Comparison of ENCODE assay signal across 11 mouse cellular contexts in genomic region chr12:28999963-29000451, GRCm38 (mm10).
A peak's percentile ranks its signal among the peaks of the same experiment; 100 is the strongest.
DNase-seq lines count a peak whose midpoint lies in the region; ATAC-seq lines count a peak whose summit lies in the region.
"Had no signal": no experiment of that assay in that cellular context is flagged by ENCODE, and none has a peak within 500 bp of the region (broad histone marks: within the 10 kb centered on the region; RNA-seq: fewer than 3 reads in every experiment).

No protein-coding gene starts in this region.

- H3K4me2 ChIP-seq in heart, embryonic 16.5 days (ENCODE audit: low read depth, low read length) = peak overlapping the region; percentile 10; the same call in 1 of the 2 replicates
- H3K4me2 ChIP-seq: liver, embryonic 12.5 days had no signal

- H3K9me3 ChIP-seq in heart, embryonic 16.5 days (replicated peaks; ENCODE audit: control insufficient read depth, low read length) = no peaks in the 10 kb centered on the region
- H3K9me3 ChIP-seq: liver, embryonic 12.5 days had no signal

- peak; percentile 71 for ATAC-seq in heart, embryonic 16.5 days (replicated peaks; ENCODE audit: extremely low read depth, insufficient read depth, low FRiP score)
- ATAC-seq in megakaryocyte, adult 5-6 weeks (ENCODE audit: poor library complexity, severe bottlenecking) = no peak
- ATAC-seq: liver, embryonic 12.5 days had no signal

- peak overlapping the region; percentile 43 for H3K27ac ChIP-seq in heart, embryonic 16.5 days (ENCODE audit: low read length)
- H3K27ac ChIP-seq: left cerebral cortex, adult 2 months; liver, embryonic 12.5 days had no signal

- no peaks in the 10 kb centered on the region for H3K27me3 ChIP-seq in heart, embryonic 16.5 days (ENCODE audit: control insufficient read depth, insufficient read depth, low read length)
- H3K27me3 ChIP-seq: liver, embryonic 12.5 days had no signal

- 20% methylated on average over 6 of the region's 6 CpGs for WGBS in heart, embryonic 16.5 days

- intact Hi-C loops in heart, postnatal 25 days (cut with DNase I) = no loop called here

- no peak overlapping the region for H3K4me3 ChIP-seq in heart, embryonic 16.5 days (ENCODE audit: low read length)
- H3K4me3 ChIP-seq: left cerebral cortex, adult 2 months; liver, embryonic 12.5 days had no signal

- no peak for DNase-seq in heart, postnatal 25 days (ENCODE audit: low spot score)
- DNase-seq in adipocyte (ENCODE audit: low spot score) = peak; percentile 12
- DNase-seq in embryo, embryonic 9.5 days (ENCODE audit: extremely low spot score) = peak; percentile 33
- peak; percentile 22 for DNase-seq in kidney, postnatal 14 days
- no peak for DNase-seq in c-Kit-positive CD71-positive TER-119-positive erythroid progenitor cells, embryonic 14.5 days (ENCODE audit: low spot score)
- DNase-seq: cerebellum, adult 9-11 months; lung, postnatal 14 days had no signal

- no peak overlapping the region for H3K9ac ChIP-seq in heart, embryonic 16.5 days (ENCODE audit: low read length)
- H3K9ac ChIP-seq: liver, embryonic 12.5 days had no signal

- peaks cover 31% of the 10 kb centered on the region for H3K4me1 ChIP-seq in heart, embryonic 16.5 days (ENCODE audit: control insufficient read depth, insufficient read depth, low read length)
- H3K4me1 ChIP-seq: liver, embryonic 12.5 days had no signal

- H3K36me3 ChIP-seq in heart, embryonic 16.5 days (ENCODE audit: control insufficient read depth, insufficient read depth) = no peaks in the 10 kb centered on the region
- H3K36me3 ChIP-seq: liver, embryonic 12.5 days had no signal

Comparison
In these comparisons a context has a peak if more than half of its experiments do, and no peak if none do; other contexts are left out.
1. DNase-seq: peak in adipocyte (single experiment), embryo, embryonic 9.5 days (single experiment) and kidney, postnatal 14 days (single experiment); none in heart, postnatal 25 days (single experiment) and c-Kit-positive CD71-positive TER-119-positive erythroid progenitor cells, embryonic 14.5 days (single experiment).